Mouse (Mus musculus) testis, adult 2 months (tissue): ENCODE results near the gene Sirt7.

Source experiments
- CTCF ChIP-seq: fragments of 200-500 bp; IDR thresholded peaks from 2 replicates; pipeline ENCODE4 v1.5.1; 2012; ENCODE audit warnings: low read depth, mild to moderate bottlenecking, inconsistent platforms, low read length, moderate library complexity; ENCODE audit not compliant: control insufficient read depth, insufficient read depth, insufficient replicate concordance
- POLR2A ChIP-seq: fragments of 200-500 bp; IDR thresholded peaks from 2 replicates; pipeline ENCODE4 v1.6.1; 2012; ENCODE audit warnings: low read depth, mild to moderate bottlenecking, inconsistent platforms, low read length, moderate library complexity; ENCODE audit not compliant: control insufficient read depth

- no peak for TF ChIP-seq CTCF
- no peak for TF ChIP-seq POLR2A
Observed at GRCm38 (mm10) chr11:120626785-120627467, 1.9 kb upstream of the Sirt7 start.
